Mouse (Mus musculus) heart, embryonic 10.5 days (tissue): ENCODE measurements around the gene Cyp4f14. TPM values are rescaled to one million over a fixed set of nuclear protein-coding genes. Genes with fewer than 3 reads are reported as not detected.

Experiments
- DNase-seq: peaks from one replicate; pipeline ENCODE4 v3.0.0-alpha.2; 2017; ENCODE audit warnings: low spot score
- H3K27ac ChIP-seq: fragments of 300-500 bp; sonication (generic); 2 replicates; pipeline ENCODE4 v1.5.1; 2016; ENCODE audit warnings: mild to moderate bottlenecking
- H3K27me3 ChIP-seq: fragments of 300-500 bp; sonication (generic); 2 replicates; pipeline ENCODE4 v1.6.1; 2016; ENCODE audit warnings: mild to moderate bottlenecking; ENCODE audit not compliant: poor library complexity, insufficient read depth, severe bottlenecking
- H3K36me3 ChIP-seq: fragments of 300-500 bp; sonication (generic); 2 replicates; pipeline ENCODE4 v1.6.1; 2016; ENCODE audit warnings: mild to moderate bottlenecking, moderate library complexity
- H3K4me1 ChIP-seq: fragments of 300-500 bp; sonication (generic); 2 replicates; pipeline ENCODE4 v1.6.1; 2016; ENCODE audit warnings: mild to moderate bottlenecking
- H3K4me3 ChIP-seq: fragments of 300-500 bp; sonication (generic); 2 replicates; pipeline ENCODE4 v1.5.1; 2016; ENCODE audit warnings: mild to moderate bottlenecking, moderate library complexity
- H3K9me3 ChIP-seq: fragments of 300-500 bp; sonication (generic); 2 replicates; pipeline ENCODE4 v1.6.1; 2016; ENCODE audit warnings: mild to moderate bottlenecking, moderate library complexity
- WGBS: fragments of 180-500 bp; shearing (Covaris S2); methylation state at CpG from one replicate; pipeline ENCODE4 v1.1.7; 2016; 5-methylcytosine and 5-hydroxymethylcytosine counted together
- polyA plus RNA-seq: library from polyadenylated mRNA; unstranded; fragments of >200 nt; fragmentation: Nextera tagmentation; extraction: Ambion mirVana; gene quantifications from 2 replicates; pipeline ENCODE4 v1.2.1, GENCODE M21; 2016

Gene Cyp4f14
- polyA plus RNA-seq, 1 experiment from 2014 or later = not detected

DNA sequence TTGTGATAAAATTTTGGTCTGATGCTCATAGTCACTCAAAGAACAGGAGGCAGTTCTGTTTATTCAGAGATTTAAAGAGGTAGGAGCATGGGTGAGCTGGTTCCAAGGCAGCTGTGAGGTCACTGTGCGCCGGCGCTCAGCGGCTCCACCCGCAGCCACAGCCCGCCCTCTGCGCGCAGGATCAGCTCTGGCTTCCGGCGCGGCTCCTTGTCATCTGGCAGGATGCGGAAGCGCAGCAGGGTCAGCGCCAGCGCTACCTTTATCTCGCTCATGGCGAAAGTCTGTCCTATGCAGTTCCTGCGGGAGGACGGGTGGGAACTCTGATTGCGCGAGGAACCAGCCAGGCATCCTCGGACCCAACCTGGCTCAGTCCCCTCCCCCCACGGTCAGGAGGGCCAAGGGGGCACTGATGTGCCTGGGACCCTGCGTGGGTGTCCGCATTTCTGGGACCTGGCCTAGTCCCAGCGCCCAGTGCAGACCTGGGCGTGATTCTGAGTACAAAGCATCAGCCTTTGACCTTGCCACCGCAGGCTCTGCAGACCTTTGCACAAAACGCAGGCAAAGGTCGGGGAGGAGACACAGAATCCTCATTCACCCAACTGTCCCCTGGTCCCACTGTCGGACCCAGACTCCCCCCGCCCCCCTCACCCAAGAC lies 7.6 kb upstream of the Cyp4f14 start:
- DNase-seq = peak; percentile 93
- Histone ChIP-seq H3K9me3 (0 out of 2 replicates have a peak, but pooled peaks cover 6% of the 10 kb centered on the region), H3K27ac (peak overlapping the region; percentile 91), H3K4me3 (peak overlapping the region; percentile 62), H3K27me3 (peaks cover 8% of the 10 kb centered on the region; the same call in 1 of the 2 replicates), H3K36me3 (no peaks in the 10 kb centered on the region), H3K4me1 (peaks cover 9% of the 10 kb centered on the region)
- 14% methylated on average over 32 of the region's 32 CpGs for WGBS

DNA sequence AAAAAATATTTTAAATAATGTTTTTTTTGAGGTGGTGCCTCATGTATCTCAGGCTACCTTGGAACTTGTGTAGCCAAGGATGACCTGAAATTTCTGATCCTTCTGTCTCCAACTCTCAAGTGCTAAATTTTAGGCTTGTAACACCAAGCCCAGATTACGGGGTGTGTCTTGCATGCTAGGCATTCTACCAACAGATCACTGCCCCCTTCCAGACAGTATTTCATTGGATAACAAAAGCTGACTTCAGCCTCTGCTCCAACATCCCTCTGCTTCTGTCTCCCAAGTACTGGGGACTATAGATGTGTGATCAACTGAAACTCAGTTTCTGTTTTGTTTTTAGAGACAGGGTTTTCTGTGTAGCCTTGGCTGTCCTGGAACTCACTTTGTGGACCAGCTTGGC lies 6.5 kb upstream of the Cyp4f14 start:
- H3K4me1 ChIP-seq = peaks cover 9% of the 10 kb centered on the region
- H3K9me3 ChIP-seq = 0 out of 2 replicates have a peak, but pooled peaks cover 6% of the 10 kb centered on the region
- H3K36me3 ChIP-seq = no peaks in the 10 kb centered on the region
- no peak for DNase-seq
- no peak overlapping the region for H3K4me3 ChIP-seq
- WGBS = 87% methylated on average over 1 of the region's 1 CpGs
- no peak overlapping the region for H3K27ac ChIP-seq
- H3K27me3 ChIP-seq = no peaks in the 10 kb centered on the region; the same call in 1 of the 2 replicates

DNA sequence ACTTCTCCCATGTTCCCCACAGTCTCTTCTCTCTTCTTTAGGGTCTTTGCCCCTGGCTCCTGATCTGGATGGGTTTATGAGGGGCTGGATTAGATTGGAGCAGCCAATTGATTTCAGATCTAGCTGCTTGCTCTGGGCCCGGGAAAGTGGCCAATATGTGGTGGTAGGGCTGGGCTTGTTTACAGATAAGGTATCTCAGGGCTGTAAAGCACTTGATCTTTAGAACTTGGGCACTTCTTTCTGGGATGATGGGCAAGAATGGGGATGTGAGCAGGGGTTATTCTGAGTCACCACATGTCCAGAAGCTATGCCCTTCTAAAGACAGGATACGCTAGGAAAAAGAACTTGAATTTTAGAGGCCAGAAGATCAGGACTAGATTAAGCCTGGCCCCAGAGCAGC lies 2.0 kb upstream of the Cyp4f14 start:
- Histone ChIP-seq H3K36me3 (no peaks in the 10 kb centered on the region), H3K4me3 (no peak overlapping the region), H3K9me3 (0 out of 2 replicates have a peak, but pooled peaks cover 6% of the 10 kb centered on the region), H3K4me1 (no peaks in the 10 kb centered on the region), H3K27ac (no peak overlapping the region), H3K27me3 (no peaks in the 10 kb centered on the region)
- WGBS = 70% methylated on average over 2 of the region's 2 CpGs
- no peak for DNase-seq

DNA sequence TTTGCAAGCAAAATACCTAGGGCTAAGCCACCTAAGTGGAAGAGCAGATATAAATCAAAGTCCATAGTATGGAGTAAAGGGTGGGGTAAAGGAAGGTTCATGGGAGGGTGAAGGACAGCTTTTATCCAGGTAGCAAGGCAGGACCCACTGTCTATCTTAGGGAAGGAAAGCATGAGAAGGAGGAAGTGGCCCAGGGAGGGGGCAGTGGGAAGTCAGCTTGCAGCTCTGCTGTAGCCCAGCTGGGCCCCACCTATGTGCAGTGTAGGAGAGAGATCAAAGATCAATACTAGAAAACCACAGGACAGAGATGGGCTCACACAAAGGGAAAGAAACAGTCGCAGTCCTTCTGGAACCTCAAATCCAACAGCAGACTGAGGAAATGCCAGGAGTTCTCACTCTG lies 1.1 kb downstream of the Cyp4f14 start:
- Histone ChIP-seq H3K9me3 (0 out of 2 replicates have a peak, but pooled peaks cover 6% of the 10 kb centered on the region), H3K4me3 (no peak overlapping the region), H3K36me3 (no peaks in the 10 kb centered on the region), H3K27me3 (no peaks in the 10 kb centered on the region), H3K4me1 (no peaks in the 10 kb centered on the region), H3K27ac (no peak overlapping the region)
- 71% methylated on average over 1 of the region's 1 CpGs for WGBS
- no peak for DNase-seq

DNA sequence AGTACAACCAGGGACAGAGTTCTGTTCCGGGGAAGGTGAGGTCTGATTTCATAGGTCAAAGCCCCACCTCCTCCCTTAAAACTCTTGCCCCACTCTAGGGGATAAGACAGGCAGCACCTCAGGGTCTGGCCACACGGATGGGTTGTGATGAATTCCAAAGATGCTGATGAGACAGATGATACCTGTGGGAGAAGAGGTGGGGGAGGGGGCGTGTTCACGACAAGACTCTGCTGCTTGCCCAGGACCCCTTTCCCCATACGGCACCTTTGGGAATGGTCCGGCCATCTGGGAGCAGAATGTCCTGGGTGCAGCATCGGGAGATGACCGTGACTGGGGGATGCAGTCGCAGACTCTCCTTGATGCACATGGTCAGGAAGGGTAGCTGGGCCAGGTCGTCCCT lies 11.0 kb downstream of the Cyp4f14 start:
- H3K4me3 ChIP-seq = no peak overlapping the region
- H3K36me3 ChIP-seq = no peaks in the 10 kb centered on the region
- H3K4me1 ChIP-seq = no peaks in the 10 kb centered on the region
- no peak for DNase-seq
- no peak overlapping the region for H3K27ac ChIP-seq
- H3K27me3 ChIP-seq = peaks cover 14% of the 10 kb centered on the region
- 77% methylated on average over 10 of the region's 10 CpGs for WGBS
- H3K9me3 ChIP-seq = no peaks in the 10 kb centered on the region

DNA sequence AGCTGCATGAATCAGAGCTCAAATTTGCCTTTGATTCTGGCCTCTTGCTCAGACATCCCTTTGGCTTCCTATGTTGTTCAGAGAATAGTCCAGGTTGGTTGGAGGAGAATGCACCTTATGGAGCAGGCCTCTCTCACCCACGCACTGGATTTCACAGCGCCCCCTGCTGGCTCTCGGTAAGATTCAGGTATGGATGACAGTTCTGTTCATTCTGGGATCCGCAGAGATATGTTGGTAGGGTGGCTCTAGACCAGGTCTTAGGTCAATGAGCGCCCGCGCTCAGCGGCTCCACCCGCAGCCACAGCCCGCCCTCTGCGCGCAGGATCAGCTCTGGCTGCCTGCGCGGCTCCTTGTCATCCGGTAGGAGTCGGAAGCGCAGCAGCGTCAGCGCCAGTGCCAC lies 11.9 kb downstream of the Cyp4f14 start:
- WGBS = 7% methylated on average over 19 of the region's 19 CpGs
- Histone ChIP-seq H3K4me1 (no peaks in the 10 kb centered on the region), H3K36me3 (no peaks in the 10 kb centered on the region), H3K27ac (no peak overlapping the region), H3K9me3 (no peaks in the 10 kb centered on the region), H3K27me3 (peaks cover 14% of the 10 kb centered on the region), H3K4me3 (peak overlapping the region; percentile 33; the same call in 1 of the 2 replicates)
- no peak for DNase-seq

DNA sequence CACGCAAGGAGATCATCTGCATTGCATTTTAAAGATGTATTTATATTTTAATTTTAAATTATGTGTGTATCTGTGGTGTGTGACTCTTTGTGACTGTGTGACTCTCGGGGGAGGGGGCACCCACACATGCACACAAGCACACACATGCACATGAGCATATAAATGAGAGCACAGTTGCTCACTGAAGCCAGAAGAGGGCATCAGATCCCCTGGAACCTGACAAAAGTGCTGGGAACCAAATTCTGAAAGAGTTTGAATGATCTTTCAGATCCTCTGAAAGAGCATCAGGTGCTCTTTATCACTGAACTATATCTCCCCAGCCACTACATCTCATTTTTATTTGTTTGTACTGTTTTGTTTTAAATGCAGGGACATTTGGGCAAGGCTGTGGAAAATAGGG lies 12.7 kb downstream of the Cyp4f14 start:
- 67% methylated on average over 2 of the region's 2 CpGs for WGBS
- DNase-seq = no peak
- peaks cover 14% of the 10 kb centered on the region for H3K27me3 ChIP-seq

DNA sequence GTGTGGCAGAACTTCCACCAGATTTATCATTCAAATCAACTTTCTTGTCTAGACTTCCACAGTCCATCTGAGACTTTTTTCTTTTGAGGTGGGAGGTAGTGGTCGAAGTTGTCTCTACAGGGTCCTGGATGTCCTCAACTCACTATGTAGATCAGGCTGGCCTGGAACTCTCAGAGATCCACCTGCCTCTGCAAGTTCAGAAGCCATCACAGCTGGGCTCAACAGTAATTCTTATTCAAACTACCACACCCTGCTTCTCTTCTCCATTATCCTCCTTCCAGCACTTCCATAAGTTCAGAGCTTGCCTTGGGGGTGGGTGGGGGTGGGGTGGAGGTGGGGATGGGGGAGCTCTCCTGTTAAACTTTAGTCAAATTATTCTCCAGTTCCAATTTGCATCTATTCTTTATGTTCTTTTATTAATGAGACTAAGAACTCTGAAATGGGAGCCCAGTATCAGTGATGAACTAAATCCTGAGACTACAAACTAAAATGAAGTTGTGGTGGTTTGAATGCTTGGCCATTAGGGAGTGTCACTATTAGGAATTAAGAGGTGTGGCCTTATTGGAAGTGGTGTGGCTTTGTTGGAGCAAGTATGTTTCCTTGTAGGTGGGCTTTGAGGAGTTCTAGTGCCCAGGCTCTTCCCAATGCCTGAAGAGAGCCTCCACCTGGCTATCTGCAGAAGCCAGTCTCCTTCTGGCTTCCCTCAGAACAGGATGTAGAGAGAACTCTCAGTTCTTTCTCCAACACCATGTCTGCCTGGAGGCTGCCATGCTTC lies 15.2 kb downstream of the Cyp4f14 start:
- Histone ChIP-seq H3K36me3 (no peaks in the 10 kb centered on the region), H3K9me3 (no peaks in the 10 kb centered on the region), H3K4me1 (no peaks in the 10 kb centered on the region), H3K27ac (no peak overlapping the region), H3K4me3 (no peak overlapping the region), H3K27me3 (peaks cover 14% of the 10 kb centered on the region)
- 64% methylated on average over 1 of the region's 1 CpGs for WGBS
- no peak for DNase-seq

More for the DNA sequence above, 12.7 kb downstream of the Cyp4f14 start:
- Histone ChIP-seq H3K4me1 (no peaks in the 10 kb centered on the region), H3K9me3 (no peaks in the 10 kb centered on the region), H3K4me3 (no peak overlapping the region), H3K36me3 (no peaks in the 10 kb centered on the region), H3K27ac (no peak overlapping the region)

DNA sequence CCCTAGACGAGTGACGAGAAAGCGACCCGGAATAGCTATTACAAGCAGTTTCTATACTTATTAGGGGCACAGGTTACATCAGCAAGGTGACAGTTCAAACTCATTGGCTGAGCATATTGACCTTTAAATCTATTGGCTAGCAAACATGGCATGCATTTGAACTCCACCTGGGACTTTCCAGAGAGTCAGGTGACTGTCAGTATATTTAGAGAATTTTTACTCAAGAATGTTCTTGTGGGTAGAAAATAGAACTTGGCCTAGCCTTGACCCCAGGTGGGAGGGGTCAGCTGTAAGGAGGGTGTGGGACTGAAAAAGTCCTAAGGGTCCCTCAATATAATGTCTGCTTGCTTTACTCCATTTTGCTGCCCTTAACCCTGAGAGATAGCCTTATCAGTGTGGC lies 21.7 kb downstream of the Cyp4f14 start:
- Histone ChIP-seq H3K27me3 (no peaks in the 10 kb centered on the region), H3K4me1 (peaks cover 4% of the 10 kb centered on the region), H3K4me3 (no peak overlapping the region), H3K9me3 (no peaks in the 10 kb centered on the region), H3K36me3 (no peaks in the 10 kb centered on the region), H3K27ac (no peak overlapping the region)
- WGBS = 87% methylated on average over 4 of the region's 4 CpGs
- no peak for DNase-seq

DNA sequence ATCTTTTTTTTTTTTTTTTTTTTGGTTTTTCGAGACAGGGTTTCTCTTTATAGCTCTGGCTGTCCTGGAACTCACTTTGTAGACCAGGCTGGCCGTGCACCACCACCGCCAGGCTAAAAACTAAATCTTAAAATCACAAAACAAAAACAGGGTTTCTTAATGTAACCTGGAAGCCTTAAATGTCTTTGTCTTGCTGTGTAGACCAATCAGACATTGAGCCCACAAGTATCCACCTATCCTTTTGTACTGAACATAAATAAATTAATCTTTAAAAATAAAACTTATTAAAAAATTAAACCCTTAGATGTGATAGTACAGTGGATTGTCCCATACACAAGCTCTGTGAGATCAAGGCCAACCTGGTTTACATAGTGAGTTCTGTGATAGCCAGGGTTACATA lies 23.2 kb downstream of the Cyp4f14 start:
- H3K4me1 ChIP-seq = peaks cover 14% of the 10 kb centered on the region
- H3K27me3 ChIP-seq = no peaks in the 10 kb centered on the region
- H3K9me3 ChIP-seq = no peaks in the 10 kb centered on the region
- no peaks in the 10 kb centered on the region for H3K36me3 ChIP-seq
- WGBS = 70% methylated on average over 3 of the region's 3 CpGs
- no peak overlapping the region for H3K27ac ChIP-seq
- no peak overlapping the region for H3K4me3 ChIP-seq
- DNase-seq = no peak

DNA sequence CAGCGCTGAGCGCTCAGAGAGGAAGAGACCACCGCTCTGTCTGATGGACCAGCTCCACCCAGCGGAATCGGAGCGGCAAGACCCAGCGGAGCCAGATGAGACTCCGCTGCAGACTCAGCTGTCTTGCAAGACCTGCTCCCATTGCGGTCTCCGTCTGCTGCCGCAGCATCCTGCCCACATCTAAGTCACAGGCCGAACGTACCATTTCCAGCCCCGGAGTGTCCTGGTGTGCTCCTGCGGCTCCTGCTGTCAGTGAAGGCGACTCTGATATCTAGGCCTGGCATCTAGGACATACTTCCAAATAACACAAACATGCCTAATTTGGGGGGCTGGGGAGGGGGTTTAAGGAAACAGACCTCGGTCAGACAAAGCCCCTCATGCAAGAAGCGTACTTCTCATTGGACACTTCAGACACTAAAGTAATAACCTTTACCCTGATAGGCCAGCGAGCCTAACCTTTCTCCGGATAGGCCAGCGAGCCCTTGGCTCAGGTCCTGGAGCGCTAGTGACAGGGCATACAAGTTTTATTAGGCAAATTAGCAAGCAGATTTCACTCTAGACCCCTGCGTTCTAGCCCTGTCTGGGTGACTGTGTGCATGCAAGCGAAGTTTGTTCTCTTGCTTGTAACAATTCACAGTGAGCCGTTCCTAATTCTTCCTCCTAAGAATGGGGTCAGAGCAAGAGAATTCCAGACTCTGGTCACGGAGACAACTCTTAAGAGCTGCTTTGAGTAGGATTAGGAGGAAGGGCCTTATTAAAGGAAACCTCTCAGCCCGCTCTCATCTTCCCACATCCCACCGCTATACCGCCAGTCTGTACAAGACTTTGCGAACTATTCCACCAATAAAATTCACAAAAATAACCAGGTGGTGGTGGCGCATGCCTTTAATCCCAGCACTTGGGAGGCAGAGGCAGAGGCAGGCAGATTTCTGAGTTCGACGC lies 25.6 kb downstream of the Cyp4f14 start, which contains the start of gene Zfp870:
Gene Zfp870, minus strand, starts transcription at position 404 of the 942 bp plus-strand sequence.
- H3K36me3 ChIP-seq = 0 out of 2 replicates have a peak, but pooled peaks cover 5% of the 10 kb centered on the region
- peak within 1 kb of the TSS; percentile 83 for H3K4me3 ChIP-seq
- DNase-seq = peak; percentile 94
- WGBS = 12% methylated on average over 33 of the region's 33 CpGs
- no peaks in the 10 kb centered on the region for H3K27me3 ChIP-seq
- peaks cover 14% of the 10 kb centered on the region for H3K4me1 ChIP-seq
- peak within 1 kb of the TSS; percentile 93 for H3K27ac ChIP-seq
- H3K9me3 ChIP-seq = no peaks in the 10 kb centered on the region

DNA sequence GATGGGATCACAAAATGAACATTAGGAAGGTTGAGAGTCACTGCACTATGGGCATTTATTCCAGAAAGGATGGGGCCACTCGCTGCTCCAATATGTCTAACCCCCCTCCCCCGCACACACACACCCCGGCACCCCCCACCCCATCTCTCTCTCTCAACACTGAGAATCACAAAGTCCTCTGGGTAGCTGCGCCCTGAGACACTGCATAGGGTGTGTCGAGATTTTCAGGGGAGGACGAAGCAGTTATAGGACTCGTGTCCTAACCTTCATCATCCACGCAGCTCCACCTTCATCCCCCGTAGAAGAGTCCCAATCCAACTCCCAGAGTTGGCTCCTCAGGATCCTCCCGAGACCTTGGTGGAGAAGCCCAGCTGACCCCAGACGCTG lies 26.3 kb downstream of the Cyp4f14 start:
- H3K4me3 ChIP-seq = peak overlapping the region; percentile 83
- WGBS = 5% methylated on average over 11 of the region's 11 CpGs
- H3K36me3 ChIP-seq = 0 out of 2 replicates have a peak, but pooled peaks cover 5% of the 10 kb centered on the region
- no peak for DNase-seq
- peak overlapping the region; percentile 93 for H3K27ac ChIP-seq
- peaks cover 14% of the 10 kb centered on the region for H3K4me1 ChIP-seq
- no peaks in the 10 kb centered on the region for H3K27me3 ChIP-seq
- H3K9me3 ChIP-seq = no peaks in the 10 kb centered on the region
